Mouse (Mus musculus) v-Abl transformed pro-B cells (cell line): ENCODE measurements around the gene Trim59.

Experiments used
- in situ Hi-C, 2 experiments: fragments of 400-800 bp; cut with MboI; formaldehyde crosslinking; loops; one replicate each; pipeline ENCODE4 v1.15.1; 2025; ENCODE audit not compliant: unreplicated experiment in 2 of 2

Trim59 gene

GRCm38 (mm10) chr3:69006246-69006760, 38.3 kb downstream of the Trim59 start:
- in situ Hi-C loops: loop anchor here in 1 of 2 experiments (5.0 to 10.0 kb wide), 2 partner anchors 36 to 118 kb away; partner anchors contain the start of genes Kpna4 and Trim59

- in situ Hi-C loops: loop anchor here in 1 of 2 experiments (5.0 to 10.0 kb wide), 2 partner anchors 37 to 119 kb away; partner anchors contain the start of genes Kpna4 and Trim59
Observed at GRCm38 (mm10) chr3:69005338-69006245, 39.0 kb downstream of the Trim59 start.

- in situ Hi-C loops: loop anchor here in 1 of 2 experiments (5.0 to 10.0 kb wide), 2 partner anchors 38 to 120 kb away; partner anchors contain the start of genes Kpna4 and Trim59
Observed at GRCm38 (mm10) chr3:69004437-69005337, 39.9 kb downstream of the Trim59 start, which contains the start of the genes Ift80 and Smc4. Gene Ift80, minus strand, starts transcription at chr3:69004570. Gene Smc4, plus strand, starts transcription at chr3:69004738.

GRCm38 (mm10) chr3:69004055-69004436, 40.5 kb downstream of the Trim59 start:
- in situ Hi-C loops: loop anchor here in 1 of 2 experiments (10.0 kb wide), 1 partner anchor 121 kb away; the partner anchor contains the start of gene Kpna4

GRCm38 (mm10) chr3:69002781-69003180, 41.8 kb downstream of the Trim59 start:
- in situ Hi-C loops: loop anchor here in 1 of 2 experiments (10.0 kb wide), 1 partner anchor 122 kb away; the partner anchor contains the start of gene Kpna4

- in situ Hi-C loops: no loop called here
Observed at GRCm38 (mm10) chr3:68986550-68986949, 58.0 kb downstream of the Trim59 start.
